Mouse (Mus musculus): ENCODE data around the gene Ambra1.

- TF ChIP-seq CTCF (IDR thresholded peaks at IDR 0.05; ENCODE audit: extremely low read depth, insufficient read depth, low read length) (no peak), POLR2A (IDR thresholded peaks at IDR 0.05; ENCODE audit: extremely low read depth, insufficient read depth, low read length) (no peak)
Measured at GRCm38 (mm10) chr2:91903171-91903925, 173.4 kb downstream of the Ambra1 start.
